Mouse (Mus musculus) liver, adult 2 months (tissue): ENCODE results near the gene Plekhm3. TPM values are rescaled to one million over a fixed set of nuclear protein-coding genes. Genes with fewer than 3 reads are reported as not detected.

Experiments
- DNase-seq: peaks from one replicate; pipeline ENCODE4 v3.0.0-alpha.2; 2011; ENCODE audit warnings: low read depth, low spot score; ENCODE audit errors: extremely low read depth
- H3K27ac ChIP-seq: fragments of 200-500 bp; replicated peaks from 2 replicates; pipeline ENCODE4 v1.5.1; 2012; ENCODE audit warnings: low read depth, mild to moderate bottlenecking, control low read depth, inconsistent platforms, low read length; ENCODE audit not compliant: insufficient read depth
- H3K27me3 ChIP-seq: fragments of 200-500 bp; 2 replicates; pipeline ENCODE4 v1.6.1; 2012; ENCODE audit warnings: mild to moderate bottlenecking, moderate library complexity, low read length, inconsistent platforms; ENCODE audit not compliant: control insufficient read depth, insufficient read depth
- H3K36me3 ChIP-seq: fragments of 200-500 bp; 2 replicates; pipeline ENCODE4 v1.6.1; 2012; ENCODE audit warnings: low read length, inconsistent platforms; ENCODE audit not compliant: control insufficient read depth, insufficient read depth
- H3K4me1 ChIP-seq: fragments of 200-500 bp; 2 replicates; pipeline ENCODE4 v1.6.1; 2011; ENCODE audit warnings: low read length; ENCODE audit not compliant: control insufficient read depth, insufficient read depth
- H3K4me3 ChIP-seq: fragments of 200-500 bp; 2 replicates; pipeline ENCODE4 v1.5.1; 2011; ENCODE audit warnings: low read depth, mild to moderate bottlenecking, control low read depth, low read length, moderate library complexity; ENCODE audit not compliant: insufficient read depth
- H3K79me2 ChIP-seq: fragments of 200-500 bp; 2 replicates; pipeline ENCODE4 v1.6.1; 2012; ENCODE audit warnings: inconsistent platforms, mild to moderate bottlenecking, low read length, moderate library complexity; ENCODE audit not compliant: control insufficient read depth, insufficient read depth
- H3K9ac ChIP-seq: fragments of 200-500 bp; 2 replicates; pipeline ENCODE4 v1.6.1; 2012; ENCODE audit warnings: low read depth, mild to moderate bottlenecking, control low read depth, inconsistent platforms, low read length
- CTCF ChIP-seq: fragments of 200-500 bp; IDR thresholded peaks from 2 replicates; pipeline ENCODE4 v1.5.1; 2011; ENCODE audit warnings: low read depth, low read length, control low read depth
- POLR2A ChIP-seq: fragments of 200-500 bp; IDR thresholded peaks from 2 replicates; pipeline ENCODE4 v1.6.1; 2011; ENCODE audit warnings: low read length, control low read depth; ENCODE audit not compliant: insufficient read depth; ENCODE audit errors: extremely low read depth
- WGBS: fragments of 180-500 bp; shearing (Covaris S2); methylation state at CpG from one replicate; pipeline ENCODE4 v1.1.7; 2018; 5-methylcytosine and 5-hydroxymethylcytosine counted together
- polyA plus RNA-seq: library from polyadenylated mRNA; depleted of rRNA; stranded (reverse); fragments of >200 nt; gene quantifications from 2 replicates; pipeline ENCODE4 v1.2.3, GENCODE M21; 2012
- total RNA-seq: library from RNA; depleted of rRNA; stranded (reverse); fragments of >200 nt; gene quantifications from 2 replicates; pipeline ENCODE4 v1.2.3, GENCODE M21; 2014

Plekhm3 gene
- total and polyA plus RNA-seq, 2 experiments: 0.73 to 2.8 TPM

DNA sequence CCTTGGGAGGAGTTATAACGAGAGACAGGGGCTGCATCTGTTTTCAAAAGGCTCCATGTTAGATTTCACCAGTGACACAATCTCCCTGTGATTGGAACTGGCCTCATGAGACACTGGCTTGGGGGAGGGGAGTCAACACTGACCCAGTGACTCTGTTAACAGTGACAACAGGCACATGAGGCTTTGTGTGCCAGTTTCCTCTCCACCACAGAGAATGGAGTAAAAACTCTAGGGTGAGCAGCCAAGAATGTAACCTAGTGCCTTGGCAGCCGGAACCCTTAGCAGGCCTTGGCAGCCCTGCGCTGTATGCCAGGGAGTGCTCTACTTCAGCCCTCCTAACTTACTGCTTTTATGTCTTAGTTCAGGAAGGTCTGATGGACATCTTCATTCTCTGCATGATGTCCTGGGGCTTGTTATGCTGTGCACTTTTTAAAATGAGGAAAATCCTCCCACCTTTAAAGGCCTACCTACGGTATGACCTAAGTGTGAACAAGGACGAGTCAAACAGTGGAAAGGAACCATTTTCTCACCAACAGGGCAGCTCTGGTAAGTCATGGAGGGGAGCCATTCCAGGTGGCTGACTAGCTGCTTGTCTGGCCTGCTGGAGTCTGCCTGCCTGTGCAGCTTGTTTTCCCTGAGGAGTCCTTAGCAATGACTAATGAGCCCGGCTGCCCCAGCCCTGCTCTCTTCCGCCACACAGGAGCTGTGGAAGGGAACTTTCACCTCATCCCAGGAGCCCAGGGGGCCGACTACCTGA is 161.2 kb downstream of the Plekhm3 start:
- WGBS: 62% methylated on average over 8 of the region's 8 CpGs
- peak; percentile 95 for DNase-seq

GRCm38 (mm10) chr1:64794096-64794495 is 162.5 kb downstream of the Plekhm3 start:
- peak; percentile 12 for DNase-seq
- H3K36me3 ChIP-seq: no peaks in the 10 kb centered on the region
- H3K9ac ChIP-seq: no peak overlapping the region
- H3K27ac ChIP-seq: no peak overlapping the region
- TF ChIP-seq CTCF (no peak), POLR2A (no peak)
- H3K4me3 ChIP-seq: no peak overlapping the region
- peaks cover 23% of the 10 kb centered on the region for H3K4me1 ChIP-seq
- H3K27me3 ChIP-seq: no peaks in the 10 kb centered on the region
- no peaks in the 10 kb centered on the region for H3K79me2 ChIP-seq
- WGBS: 93% methylated on average over 11 of the region's 11 CpGs

More for the DNA sequence above, 161.2 kb downstream of the Plekhm3 start:
- no peaks in the 10 kb centered on the region for H3K36me3 ChIP-seq
- no peaks in the 10 kb centered on the region for H3K27me3 ChIP-seq
- TF ChIP-seq POLR2A (no peak), CTCF (no peak)
- no peak overlapping the region for H3K4me3 ChIP-seq
- H3K79me2 ChIP-seq: no peaks in the 10 kb centered on the region
- no peak overlapping the region for H3K27ac ChIP-seq
- peaks cover 23% of the 10 kb centered on the region for H3K4me1 ChIP-seq
- no peak overlapping the region for H3K9ac ChIP-seq

GRCm38 (mm10) chr1:64793234-64793530 is 163.4 kb downstream of the Plekhm3 start:
- DNase-seq: no peak
- no peak overlapping the region for H3K4me3 ChIP-seq
- TF ChIP-seq CTCF (no peak), POLR2A (no peak)
- H3K27me3 ChIP-seq: no peaks in the 10 kb centered on the region
- WGBS: 51% methylated on average over 4 of the region's 4 CpGs
- H3K79me2 ChIP-seq: no peaks in the 10 kb centered on the region
- peaks cover 26% of the 10 kb centered on the region for H3K4me1 ChIP-seq
- no peak overlapping the region for H3K9ac ChIP-seq
- no peaks in the 10 kb centered on the region for H3K36me3 ChIP-seq
- H3K27ac ChIP-seq: peak overlapping the region; percentile 1

GRCm38 (mm10) chr1:64792521-64793233 is 163.9 kb downstream of the Plekhm3 start:
- Histone ChIP-seq H3K4me3 (no peak overlapping the region), H3K27me3 (no peaks in the 10 kb centered on the region), H3K79me2 (no peaks in the 10 kb centered on the region), H3K4me1 (peaks cover 30% of the 10 kb centered on the region), H3K9ac (no peak overlapping the region), H3K27ac (peak overlapping the region; percentile 42), H3K36me3 (no peaks in the 10 kb centered on the region)
- TF ChIP-seq POLR2A: no peak
- TF ChIP-seq CTCF: no peak
- DNase-seq: peak; percentile 85
- 23% methylated on average over 11 of the region's 11 CpGs for WGBS

GRCm38 (mm10) chr1:64791826-64792225 is 164.8 kb downstream of the Plekhm3 start:
- Histone ChIP-seq H3K27me3 (no peaks in the 10 kb centered on the region), H3K9ac (no peak overlapping the region), H3K4me3 (no peak overlapping the region), H3K4me1 (peaks cover 30% of the 10 kb centered on the region), H3K27ac (no peak overlapping the region), H3K79me2 (no peaks in the 10 kb centered on the region), H3K36me3 (no peaks in the 10 kb centered on the region)
- DNase-seq: peak; percentile 39
- 42% methylated on average over 6 of the region's 6 CpGs for whole genome bisulfite sequencing
- TF ChIP-seq POLR2A (no peak), CTCF (no peak)
